Mouse (Mus musculus) embryonic facial prominence, embryonic 14.5 days (tissue): ENCODE measurements around the gene Cdk11b. TPM values are rescaled to one million over a fixed set of nuclear protein-coding genes. Genes with fewer than 3 reads are reported as not detected.

ENCODE experiments used
- ATAC-seq: fragments of 200-750 bp; cut with Nextera tagmentation; 2 replicates; pipeline ENCODE4 v1.8.0; 2017; ENCODE audit warnings: low read depth, moderate number of reproducible peaks, moderate TSS enrichment
- DNase-seq: peaks from one replicate; pipeline ENCODE4 v3.0.0-alpha.2; 2015; ENCODE audit warnings: low spot score
- H3K27ac ChIP-seq: fragments of 300-500 bp; sonication (generic); replicated peaks from 2 replicates; pipeline ENCODE4 v1.5.1; 2014; ENCODE audit warnings: low read depth, mild to moderate bottlenecking, low read length, moderate library complexity
- H3K27me3 ChIP-seq: fragments of 300-500 bp; sonication (generic); replicated peaks from 2 replicates; pipeline ENCODE4 v1.6.1; 2014; ENCODE audit warnings: low read length; ENCODE audit not compliant: control insufficient read depth, insufficient read depth
- H3K36me3 ChIP-seq: fragments of 300-500 bp; sonication (generic); 2 replicates; pipeline ENCODE4 v1.6.1; 2014; ENCODE audit warnings: low read length, mixed read lengths; ENCODE audit not compliant: control insufficient read depth, insufficient read depth
- H3K4me1 ChIP-seq: fragments of 300-500 bp; sonication (generic); 2 replicates; pipeline ENCODE4 v1.6.1; 2014; ENCODE audit warnings: antibody characterized with exemption, low read length; ENCODE audit not compliant: control insufficient read depth, insufficient read depth
- H3K4me2 ChIP-seq: fragments of 300-500 bp; sonication (generic); 2 replicates; pipeline ENCODE4 v1.6.1; 2014; ENCODE audit warnings: low read depth, mild to moderate bottlenecking, low read length, moderate library complexity, mixed read lengths
- H3K4me3 ChIP-seq: fragments of 300-500 bp; sonication (generic); 2 replicates; pipeline ENCODE4 v1.5.1; 2014; ENCODE audit warnings: low read depth, mild to moderate bottlenecking, low read length
- H3K9ac ChIP-seq: fragments of 300-500 bp; sonication (generic); 2 replicates; pipeline ENCODE4 v1.6.1; 2014; ENCODE audit warnings: low read depth, mild to moderate bottlenecking, low read length, moderate library complexity, mixed read lengths
- H3K9me3 ChIP-seq: fragments of 300-500 bp; sonication (generic); 2 replicates; pipeline ENCODE4 v1.6.1; 2016; ENCODE audit warnings: low read length; ENCODE audit not compliant: control insufficient read depth
- WGBS: fragments of 180-500 bp; shearing (Covaris S2); extraction: QIAGEN DNeasy Blood & Tissue Kit; methylation state at CpG from one replicate; pipeline ENCODE4 v1.1.7; 2014; 5-methylcytosine and 5-hydroxymethylcytosine counted together
- polyA plus RNA-seq: library from polyadenylated mRNA; unstranded; fragments of >200 nt; fragmentation: Nextera tagmentation; extraction: Ambion mirVana; gene quantifications from 2 replicates; pipeline ENCODE4 v1.2.1, GENCODE M21; 2014

Cdk11b gene
- polyA plus RNA-seq, 1 experiment from 2014 or later, result 47.1 TPM

DNA sequence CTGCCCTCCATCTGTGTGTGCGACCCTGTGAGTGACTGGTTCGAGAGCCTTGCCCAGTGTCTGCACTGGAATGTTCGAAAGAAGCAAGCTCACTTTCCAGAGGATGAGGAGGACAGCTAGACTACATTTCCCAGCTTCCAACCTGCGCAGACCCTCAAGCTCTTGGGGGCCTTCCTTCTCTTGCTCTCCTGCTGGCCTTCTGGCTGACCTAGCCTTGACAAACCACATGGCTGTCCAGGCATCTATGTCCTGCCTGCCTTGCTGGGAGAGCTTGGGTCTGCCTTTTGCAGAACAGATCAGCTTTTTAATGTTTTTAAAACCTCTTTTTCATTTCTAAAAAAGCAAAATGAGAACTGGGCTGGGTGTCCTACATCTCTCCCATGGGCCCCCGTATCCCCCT, 35.3 kb upstream of the Cdk11b start:
- Histone ChIP-seq H3K4me3 (no peak overlapping the region), H3K9me3 (no peaks in the 10 kb centered on the region), H3K9ac (no peak overlapping the region), H3K36me3 (peaks cover 67% of the 10 kb centered on the region), H3K27ac (no peak overlapping the region), H3K4me2 (no peak overlapping the region), H3K4me1 (no peaks in the 10 kb centered on the region), H3K27me3 (no peaks in the 10 kb centered on the region)
- no peak for ATAC-seq
- no peak for DNase-seq
- WGBS, result 97% methylated on average over 5 of the region's 5 CpGs

GRCm38 (mm10) chr4:155591012-155591719, 33.5 kb upstream of the Cdk11b start:
- Histone ChIP-seq H3K4me2 (no peak overlapping the region), H3K4me1 (no peaks in the 10 kb centered on the region), H3K9ac (no peak overlapping the region), H3K9me3 (no peaks in the 10 kb centered on the region), H3K4me3 (no peak overlapping the region), H3K36me3 (peaks cover 49% of the 10 kb centered on the region), H3K27ac (no peak overlapping the region), H3K27me3 (no peaks in the 10 kb centered on the region)
- 83% methylated on average over 7 of the region's 7 CpGs for WGBS
- DNase-seq (no peak), ATAC-seq (no peak)

- Histone ChIP-seq H3K9me3 (no peaks in the 10 kb centered on the region), H3K27me3 (no peaks in the 10 kb centered on the region), H3K36me3 (peaks cover 23% of the 10 kb centered on the region), H3K4me2 (no peak overlapping the region), H3K4me1 (no peaks in the 10 kb centered on the region), H3K9ac (no peak overlapping the region), H3K4me3 (no peak overlapping the region), H3K27ac (no peak overlapping the region)
- WGBS, result 40% methylated on average over 1 of the region's 1 CpGs
- ATAC-seq (no peak), DNase-seq (no peak)
Measured at GRCm38 (mm10) chr4:155593780-155594179, 30.9 kb upstream of the Cdk11b start.

GRCm38 (mm10) chr4:155595777-155596176, 28.9 kb upstream of the Cdk11b start:
- 77% methylated on average over 3 of the region's 3 CpGs for WGBS
- no peak overlapping the region for H3K27ac ChIP-seq
- ATAC-seq (no peak), DNase-seq (no peak)
- 0 out of 2 replicates have a peak, but pooled peaks cover 4% of the 10 kb centered on the region for H3K36me3 ChIP-seq
- no peaks in the 10 kb centered on the region for H3K27me3 ChIP-seq
- H3K4me2 ChIP-seq, result no peak overlapping the region
- 0 out of 2 replicates have a peak, but pooled peaks cover 4% of the 10 kb centered on the region for H3K4me1 ChIP-seq
- H3K9ac ChIP-seq, result no peak overlapping the region
- no peaks in the 10 kb centered on the region for H3K9me3 ChIP-seq
- H3K4me3 ChIP-seq, result no peak overlapping the region

- no peak overlapping the region for H3K9ac ChIP-seq
- WGBS, result 83% methylated on average over 5 of the region's 5 CpGs
- ATAC-seq (no peak), DNase-seq (no peak)
- no peak overlapping the region for H3K4me3 ChIP-seq
- H3K4me1 ChIP-seq, result 0 out of 2 replicates have a peak, but pooled peaks cover 4% of the 10 kb centered on the region
- H3K27ac ChIP-seq, result no peak overlapping the region
- H3K9me3 ChIP-seq, result no peaks in the 10 kb centered on the region
- H3K27me3 ChIP-seq, result no peaks in the 10 kb centered on the region
- H3K4me2 ChIP-seq, result no peak overlapping the region
- H3K36me3 ChIP-seq, result no peaks in the 10 kb centered on the region
Measured at GRCm38 (mm10) chr4:155596606-155597005, 28.0 kb upstream of the Cdk11b start.

DNA sequence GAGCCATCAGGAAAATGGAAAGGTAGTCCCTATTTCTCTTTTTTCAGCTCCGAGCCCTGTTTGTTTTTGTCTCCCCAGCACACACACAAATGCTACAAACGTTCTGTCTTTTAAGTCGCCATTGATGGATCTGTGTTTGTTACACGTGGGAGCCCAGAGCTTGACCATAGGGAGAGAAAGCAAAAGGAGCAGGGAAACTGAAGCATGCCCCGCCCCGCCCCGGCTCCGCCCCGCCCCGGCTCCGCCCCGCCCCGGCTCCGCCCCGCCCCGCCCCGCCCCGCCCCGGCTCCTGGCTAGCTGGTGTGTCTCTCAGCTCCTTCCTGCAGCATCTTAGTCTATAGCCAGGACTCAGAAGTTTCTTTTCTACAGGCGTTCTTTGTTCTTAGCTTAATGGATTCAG, 26.1 kb upstream of the Cdk11b start:
- Histone ChIP-seq H3K4me1 (peaks cover 11% of the 10 kb centered on the region), H3K27me3 (no peaks in the 10 kb centered on the region), H3K4me2 (no peak overlapping the region), H3K27ac (no peak overlapping the region), H3K36me3 (peaks cover 8% of the 10 kb centered on the region; the same call in 1 of the 2 replicates), H3K9me3 (no peaks in the 10 kb centered on the region), H3K4me3 (no peak overlapping the region), H3K9ac (no peak overlapping the region)
- ATAC-seq (no peak), DNase-seq (no peak)
- 23% methylated on average over 19 of the region's 20 CpGs for WGBS

GRCm38 (mm10) chr4:155599901-155600825, 24.5 kb upstream of the Cdk11b start:
- H3K27ac ChIP-seq, result peak overlapping the region; percentile 99; the same call in 1 of the 2 replicates
- H3K4me3 ChIP-seq, result peak overlapping the region; percentile 91
- WGBS, result 80% methylated on average over 11 of the region's 11 CpGs
- H3K9me3 ChIP-seq, result no peaks in the 10 kb centered on the region
- peaks cover 14% of the 10 kb centered on the region; the same call in 1 of the 2 replicates for H3K36me3 ChIP-seq
- H3K27me3 ChIP-seq, result no peaks in the 10 kb centered on the region
- H3K4me2 ChIP-seq, result peak overlapping the region; percentile 72
- no peak for DNase-seq
- peak overlapping the region; percentile 95 for H3K9ac ChIP-seq
- H3K4me1 ChIP-seq, result peaks cover 11% of the 10 kb centered on the region
- no peak for ATAC-seq

DNA sequence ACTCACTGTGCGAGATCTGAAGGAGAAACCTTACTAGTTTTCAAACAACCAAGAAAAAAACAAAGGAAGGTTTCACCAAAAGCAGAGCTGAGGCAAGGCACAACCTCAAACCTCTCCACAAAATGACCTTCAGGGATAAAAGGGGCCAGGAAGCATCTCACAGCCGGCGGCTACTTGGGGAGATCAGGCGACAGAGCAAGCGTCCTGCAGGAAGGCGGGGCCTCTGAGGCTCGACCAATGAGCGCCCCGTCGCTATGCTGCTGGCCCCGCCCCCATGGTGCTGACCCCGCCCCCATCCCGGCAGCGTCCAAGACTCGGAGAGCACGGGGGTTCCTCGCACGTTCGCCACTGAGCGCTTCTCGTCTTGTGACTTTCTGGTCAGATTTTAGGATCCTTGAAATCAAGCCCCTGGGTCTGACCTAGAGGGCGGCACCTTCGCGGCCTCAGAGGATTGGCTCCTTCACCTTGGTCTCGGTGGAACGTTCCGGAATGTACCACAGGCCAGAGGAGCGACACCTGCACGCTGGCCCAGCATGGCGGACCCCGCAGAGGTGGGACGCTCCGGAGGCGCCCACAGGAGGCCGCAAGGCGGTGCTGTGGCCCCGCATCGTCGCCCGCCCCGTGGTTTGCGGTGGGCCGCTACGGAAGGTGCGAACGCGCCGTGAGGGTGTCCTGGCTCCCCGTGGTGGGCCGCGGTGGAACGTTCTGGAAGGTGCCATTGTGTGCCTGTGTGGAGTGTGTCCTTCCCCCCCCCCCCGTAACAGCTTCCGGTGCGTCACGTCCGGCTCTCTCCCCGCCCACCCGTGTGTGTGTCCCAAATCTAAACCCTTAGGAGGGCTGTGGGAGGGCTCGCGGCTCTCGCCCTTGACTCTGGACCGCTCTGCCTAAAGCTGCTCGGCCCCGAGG, 23.3 kb upstream of the Cdk11b start, which contains the start of gene Slc35e2:
Slc35e2 (plus strand) TSS at position 326 of the 906 bp plus-strand sequence.
- Histone ChIP-seq H3K9ac (peak within 1 kb of the TSS; percentile 95), H3K27me3 (no peaks in the 10 kb centered on the region), H3K4me1 (peaks cover 11% of the 10 kb centered on the region), H3K4me3 (peak within 1 kb of the TSS; percentile 91), H3K27ac (peak within 1 kb of the TSS; percentile 99), H3K4me2 (peak within 1 kb of the TSS; percentile 72), H3K9me3 (no peaks in the 10 kb centered on the region), H3K36me3 (peaks cover 22% of the 10 kb centered on the region; the same call in 1 of the 2 replicates)
- DNase-seq (peak; percentile 96), ATAC-seq (peak; percentile 95)
- under 1% methylated on average over 51 of the region's 65 CpGs for WGBS
